Mouse (Mus musculus): ENCODE measurements around the gene Gm732. TPM values are rescaled to one million over a fixed set of nuclear protein-coding genes. Genes with fewer than 3 reads are reported as not detected.

Gene Gm732
- not detected for total RNA-seq (2022)

- no peak for DNase-seq (ENCODE audit: low spot score)
Measured at GRCm38 (mm10) chrX:107948365-107948764, at the start of gene Gm732. Gene Gm732, minus strand, starts transcription at chrX:107948465.

Other genes with a start within 250 kb of the Gm732 start
- gene Tent5d, start 155.9 kb downstream of the Gm732 start, total RNA-seq (2022) = not detected
- 1 to 10 TPM; 5.0 to 6.7 (median 5.5) TPM for gene 2610002M06Rik, start 132.1 kb downstream of the Gm732 start, total RNA-seq (2022)